Mouse (Mus musculus) liver, postnatal 0 days (tissue): ENCODE results near the gene Cand1.

Experiments used
- CTCF ChIP-seq: sonication (generic); IDR thresholded peaks from 2 replicates; pipeline ENCODE4 v1.5.1; 2016; ENCODE audit warnings: antibody characterized with exemption, low read depth
- EP300 ChIP-seq: IDR thresholded peaks from 2 replicates; pipeline ENCODE4 v1.6.1; 2016; ENCODE audit warnings: antibody characterized with exemption, low read depth, mild to moderate bottlenecking

DNA sequence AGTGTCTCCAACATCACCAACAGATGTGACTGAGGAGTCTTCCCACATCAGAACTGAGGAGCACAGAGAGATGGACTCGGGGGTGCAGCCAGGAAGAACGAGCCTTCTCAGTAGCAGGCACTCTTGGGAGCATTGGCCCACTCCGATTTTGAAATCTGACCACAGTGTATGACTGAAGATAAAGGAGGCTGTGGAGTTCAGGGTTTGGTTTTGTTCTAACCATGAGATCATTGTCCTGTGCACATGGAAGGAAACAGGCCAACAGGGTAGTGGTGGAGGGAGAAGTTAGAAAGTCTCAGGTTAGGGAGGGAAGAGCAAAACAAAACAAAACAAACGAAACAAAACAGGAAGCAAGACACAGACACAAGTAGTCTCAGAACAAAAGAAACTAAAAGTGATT, 52.1 kb downstream of the Cand1 start:
- TF ChIP-seq CTCF = no peak
- no peak for TF ChIP-seq EP300
